Mouse (Mus musculus): ENCODE data around the gene Nacad.

DNA sequence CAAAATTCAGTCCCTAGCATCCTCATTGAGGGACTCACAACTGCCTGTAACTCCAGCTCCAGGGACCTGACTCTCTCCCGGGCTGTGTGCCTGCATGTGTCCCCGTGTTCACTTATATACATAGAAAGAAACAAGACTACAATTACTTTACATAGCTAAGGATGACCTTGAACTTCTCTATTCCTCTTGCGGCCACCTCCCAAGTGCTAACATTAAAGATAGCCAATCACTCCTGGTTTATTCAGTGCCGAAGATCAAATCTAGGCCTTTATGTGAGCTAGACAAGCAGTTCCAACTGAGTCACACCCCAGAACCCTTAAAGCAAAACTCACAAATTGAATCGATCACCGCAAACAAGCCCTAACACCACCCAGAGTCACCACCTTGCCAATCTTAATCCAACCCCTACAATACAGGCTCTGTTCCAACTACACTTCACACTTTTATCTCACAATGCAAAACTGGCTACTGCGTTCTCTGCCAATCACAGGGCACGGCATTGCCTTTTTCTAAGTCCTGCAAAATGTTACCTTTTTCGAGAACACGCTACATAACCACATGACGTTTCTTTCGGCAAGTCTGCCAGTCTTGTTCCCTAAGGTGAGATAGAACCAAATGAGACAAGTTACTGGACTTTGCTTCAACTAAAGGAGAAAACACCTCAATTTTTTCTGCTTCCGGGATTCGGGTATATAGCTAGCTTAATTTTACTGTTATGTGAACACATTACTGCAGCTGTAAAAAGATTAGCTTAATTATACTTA lies 18.9 kb upstream of the Nacad start:
- TF ChIP-seq POLR2A (IDR thresholded peaks at IDR 0.05; ENCODE audit: insufficient read depth, low read depth, low read length): no peak
- TF ChIP-seq EP300 (IDR thresholded peaks at IDR 0.05; ENCODE audit: insufficient read depth, low read depth, low read length): no peak
